Mouse (Mus musculus) spleen, adult 2 months (tissue): Measurements from ENCODE around the gene Pcbp4.

Experiments
- CTCF ChIP-seq: fragments of 200-500 bp; IDR thresholded peaks from 2 replicates; pipeline ENCODE4 v1.5.1; 2011; ENCODE audit warnings: mild to moderate bottlenecking, inconsistent platforms; ENCODE audit not compliant: insufficient read depth, insufficient read length, insufficient replicate concordance; ENCODE audit errors: extremely low read depth
- POLR2A ChIP-seq: fragments of 200-500 bp; IDR thresholded peaks from 2 replicates; pipeline ENCODE4 v1.6.1; 2011; ENCODE audit warnings: low read depth, low read length, inconsistent platforms

GRCm38 (mm10) chr9:106476002-106476923 lies 23.2 kb downstream of the Pcbp4 start:
- no peak for TF ChIP-seq CTCF
- TF ChIP-seq POLR2A: peak; percentile 18; the same call in 1 of the 2 replicates
